Mouse (Mus musculus) cerebellum, adult 2 months (tissue): Measurements from ENCODE around the gene Ccdc170.

Experiments used
- CTCF ChIP-seq: fragments of 200-500 bp; IDR thresholded peaks from 2 replicates; pipeline ENCODE4 v1.5.1; 2011; ENCODE audit warnings: low read depth, mild to moderate bottlenecking, control low read depth, low read length, moderate library complexity, borderline replicate concordance; ENCODE audit not compliant: insufficient read depth
- POLR2A ChIP-seq: fragments of 200-500 bp; IDR thresholded peaks from 2 replicates; pipeline ENCODE4 v1.6.1; 2011; ENCODE audit warnings: low read length, control low read depth, borderline replicate concordance; ENCODE audit not compliant: insufficient read depth

- TF ChIP-seq POLR2A (no peak), CTCF (no peak)
These were observed 10.6 kb downstream of the Ccdc170 start for GRCm38 (mm10) chr10:4492909-4493308.
